Mouse (Mus musculus) embryonic facial prominence, embryonic 15.5 days (tissue): ENCODE data around the gene Ppp2r3a. TPM values are rescaled to one million over a fixed set of nuclear protein-coding genes. Genes with fewer than 3 reads are reported as not detected.
A peak's percentile ranks its signal among the peaks of the same experiment; 100 is the strongest.

ENCODE experiments used
- ATAC-seq: fragments of 200-750 bp; cut with Nextera tagmentation; 2 replicates; pipeline ENCODE4 v1.8.0; 2017; ENCODE audit warnings: low read depth, moderate TSS enrichment; ENCODE audit not compliant: insufficient number of reproducible peaks, low FRiP score, low TSS enrichment
- H3K27ac ChIP-seq: fragments of 300-500 bp; sonication (generic); replicated peaks from 2 replicates; pipeline ENCODE4 v1.5.1; 2015; ENCODE audit warnings: mild to moderate bottlenecking, inconsistent platforms
- H3K27me3 ChIP-seq: fragments of 300-500 bp; sonication (generic); 2 replicates; pipeline ENCODE4 v1.6.1; 2015; ENCODE audit warnings: inconsistent platforms
- H3K36me3 ChIP-seq: fragments of 300-500 bp; sonication (generic); 2 replicates; pipeline ENCODE4 v1.6.1; 2015; ENCODE audit warnings: mild to moderate bottlenecking, inconsistent platforms
- H3K4me1 ChIP-seq: fragments of 300-500 bp; sonication (generic); 2 replicates; pipeline ENCODE4 v1.6.1; 2015; ENCODE audit warnings: inconsistent platforms
- H3K4me2 ChIP-seq: fragments of 300-500 bp; sonication (generic); replicated peaks from 2 replicates; pipeline ENCODE4 v1.6.1; 2015; ENCODE audit warnings: mild to moderate bottlenecking, inconsistent platforms
- H3K4me3 ChIP-seq: fragments of 300-500 bp; sonication (generic); replicated peaks from 2 replicates; pipeline ENCODE4 v1.5.1; 2015; ENCODE audit warnings: mild to moderate bottlenecking, inconsistent platforms
- H3K9ac ChIP-seq: fragments of 300-500 bp; sonication (generic); 2 replicates; pipeline ENCODE4 v1.6.1; 2015; ENCODE audit warnings: inconsistent platforms
- H3K9me3 ChIP-seq: fragments of 300-500 bp; sonication (generic); replicated peaks from 2 replicates; pipeline ENCODE4 v1.6.1; 2016; ENCODE audit warnings: inconsistent platforms
- WGBS: fragments of 180-500 bp; shearing (Covaris S2); methylation state at CpG from one replicate; pipeline ENCODE4 v1.1.7; 2015; 5-methylcytosine and 5-hydroxymethylcytosine counted together
- polyA plus RNA-seq: library from polyadenylated mRNA; unstranded; fragments of >200 nt; fragmentation: Nextera tagmentation; extraction: Ambion mirVana; gene quantifications from 2 replicates; pipeline ENCODE4 v1.2.1, GENCODE M21; 2015

Ppp2r3a gene
- polyA plus RNA-seq, 1 experiment from 2014 or later = 16.1 TPM

GRCm38 (mm10) chr9:101073987-101074331, 177.6 kb downstream of the Ppp2r3a start, which contains the start of gene Msl2:
Gene Msl2 (plus strand): TSS chr9:101074101.
- Histone ChIP-seq H3K4me1 (peaks cover 15% of the 10 kb centered on the region), H3K9ac (peak within 1 kb of the TSS; percentile 96), H3K4me2 (peak within 1 kb of the TSS; percentile 75), H3K36me3 (no peaks in the 10 kb centered on the region), H3K27me3 (no peaks in the 10 kb centered on the region), H3K9me3 (no peaks in the 10 kb centered on the region), H3K4me3 (peak within 1 kb of the TSS; percentile 95), H3K27ac (peak within 1 kb of the TSS; percentile 98)
- 0% methylated on average over 17 of the region's 43 CpGs for WGBS
- ATAC-seq = no peak

- 1% methylated on average over 63 of the region's 65 CpGs for WGBS
- Histone ChIP-seq H3K9ac (peak overlapping the region; percentile 96), H3K27ac (peak overlapping the region; percentile 96), H3K9me3 (no peaks in the 10 kb centered on the region), H3K4me2 (peak overlapping the region; percentile 63), H3K36me3 (no peaks in the 10 kb centered on the region), H3K27me3 (no peaks in the 10 kb centered on the region), H3K4me1 (peaks cover 9% of the 10 kb centered on the region), H3K4me3 (peak overlapping the region; percentile 95)
- ATAC-seq = peak; percentile 96
Observed at GRCm38 (mm10) chr9:101073041-101073986, 178.3 kb downstream of the Ppp2r3a start.

GRCm38 (mm10) chr9:101072506-101072905, 179.1 kb downstream of the Ppp2r3a start:
- no peaks in the 10 kb centered on the region for H3K9me3 ChIP-seq
- H3K36me3 ChIP-seq = no peaks in the 10 kb centered on the region
- ATAC-seq = no peak
- H3K4me2 ChIP-seq = no peak overlapping the region
- no peak overlapping the region for H3K27ac ChIP-seq
- H3K27me3 ChIP-seq = no peaks in the 10 kb centered on the region
- H3K9ac ChIP-seq = no peak overlapping the region
- WGBS = 43% methylated on average over 5 of the region's 5 CpGs
- H3K4me1 ChIP-seq = peaks cover 4% of the 10 kb centered on the region
- H3K4me3 ChIP-seq = no peak overlapping the region

GRCm38 (mm10) chr9:101069781-101070180, 181.8 kb downstream of the Ppp2r3a start:
- H3K27ac ChIP-seq = no peak overlapping the region
- WGBS = 92% methylated on average over 3 of the region's 3 CpGs
- no peak overlapping the region for H3K4me2 ChIP-seq
- H3K36me3 ChIP-seq = no peaks in the 10 kb centered on the region
- H3K27me3 ChIP-seq = no peaks in the 10 kb centered on the region
- ATAC-seq = no peak
- no peak overlapping the region for H3K9ac ChIP-seq
- H3K4me1 ChIP-seq = peaks cover 3% of the 10 kb centered on the region; the same call in 1 of the 2 replicates
- H3K4me3 ChIP-seq = no peak overlapping the region
- no peaks in the 10 kb centered on the region for H3K9me3 ChIP-seq

- no peak overlapping the region for H3K4me3 ChIP-seq
- no peak overlapping the region for H3K27ac ChIP-seq
- H3K9ac ChIP-seq = no peak overlapping the region
- no peaks in the 10 kb centered on the region for H3K27me3 ChIP-seq
- H3K36me3 ChIP-seq = no peaks in the 10 kb centered on the region
- no peaks in the 10 kb centered on the region for H3K4me1 ChIP-seq
- no peak for ATAC-seq
- H3K4me2 ChIP-seq = no peak overlapping the region
- H3K9me3 ChIP-seq = no peaks in the 10 kb centered on the region
- WGBS = 40% methylated on average over 3 of the region's 3 CpGs
Observed at GRCm38 (mm10) chr9:101065076-101065602, 186.5 kb downstream of the Ppp2r3a start.

GRCm38 (mm10) chr9:101062253-101062780, 189.3 kb downstream of the Ppp2r3a start:
- 57% methylated on average over 6 of the region's 6 CpGs for WGBS

GRCm38 (mm10) chr9:101061035-101061434, 190.6 kb downstream of the Ppp2r3a start:
- ATAC-seq = no peak
- Histone ChIP-seq H3K9ac (no peak overlapping the region), H3K4me3 (no peak overlapping the region), H3K4me2 (no peak overlapping the region), H3K36me3 (no peaks in the 10 kb centered on the region), H3K27me3 (no peaks in the 10 kb centered on the region), H3K27ac (no peak overlapping the region), H3K9me3 (no peaks in the 10 kb centered on the region), H3K4me1 (no peaks in the 10 kb centered on the region)
- 54% methylated on average over 11 of the region's 11 CpGs for WGBS

More at GRCm38 (mm10) chr9:101062253-101062780, 189.3 kb downstream of the Ppp2r3a start:
- Histone ChIP-seq H3K4me3 (no peak overlapping the region), H3K4me1 (no peaks in the 10 kb centered on the region), H3K27me3 (no peaks in the 10 kb centered on the region), H3K27ac (no peak overlapping the region), H3K9me3 (no peaks in the 10 kb centered on the region), H3K36me3 (no peaks in the 10 kb centered on the region), H3K4me2 (no peak overlapping the region), H3K9ac (no peak overlapping the region)
- no peak for ATAC-seq

- Histone ChIP-seq H3K36me3 (no peaks in the 10 kb centered on the region), H3K4me2 (no peak overlapping the region), H3K4me3 (no peak overlapping the region), H3K9me3 (no peaks in the 10 kb centered on the region), H3K9ac (no peak overlapping the region), H3K4me1 (no peaks in the 10 kb centered on the region), H3K27ac (no peak overlapping the region), H3K27me3 (no peaks in the 10 kb centered on the region)
- no peak for ATAC-seq
- 86% methylated on average over 4 of the region's 4 CpGs for whole genome bisulfite sequencing
Observed at GRCm38 (mm10) chr9:101057156-101057555, 194.4 kb downstream of the Ppp2r3a start.

Other genes starting within 250 kb of the Ppp2r3a start
- gene Pccb, start 216.9 kb downstream of the Ppp2r3a start, polyA plus RNA-seq = 24.7 and 24.9 TPM in 2 replicates
- 5.3 and 5.9 TPM in 2 replicates for gene Msl2, start 177.7 kb downstream of the Ppp2r3a start, polyA plus RNA-seq